Mouse (Mus musculus): ENCODE results near the gene Nfe2l1. TPM values are rescaled to one million over a fixed set of nuclear protein-coding genes. Genes with fewer than 3 reads are reported as not detected.

Gene Nfe2l1
- total and polyA plus RNA-seq, 3 experiments: 37.5 to 66.5 (median 47.0) TPM

- Histone ChIP-seq H3K4me1 (ENCODE audit: control insufficient read depth in 1 of 2, insufficient read depth in 2 of 2, low read length in 2 of 2) (no peaks in the 10 kb centered on the region), H3K4me3 (ENCODE audit: control insufficient read depth in 1 of 2, insufficient read depth in 1 of 2, low read depth in 2 of 2, low read length in 2 of 2) (no peak overlapping the region), H3K27me3 (ENCODE audit: control insufficient read depth in 1 of 2, insufficient read depth in 2 of 2, low read length in 2 of 2) (peaks cover 49 to 50% of the 10 kb centered on the region in 2 experiments), H3K36me3 (ENCODE audit: control insufficient read depth in 1 of 2, insufficient read depth in 2 of 2, low read length in 2 of 2) (no peaks in the 10 kb centered on the region), H3K79me2 (ENCODE audit: control insufficient read depth, insufficient read depth, low read length, poor library complexity) (no peaks in the 10 kb centered on the region), H3K9ac (ENCODE audit: control insufficient read depth, low read depth, low read length, poor library complexity, severe bottlenecking) (no peak overlapping the region), H3K9me3 (replicated peaks; ENCODE audit: insufficient read depth, low read length) (no peaks in the 10 kb centered on the region), H3K27ac (ENCODE audit: control insufficient read depth, low read depth, low read length) (no peak overlapping the region)
- no peak for DNase-seq (ENCODE audit: low read depth, low spot score)
- no peak for TF ChIP-seq SIN3A (IDR thresholded peaks at IDR 0.05; ENCODE audit: low read length)
Measured at GRCm38 (mm10) chr11:96872441-96873379, 42.9 kb upstream of the Nfe2l1 start.

- Histone ChIP-seq H3K27ac (ENCODE audit: control insufficient read depth, low read depth, low read length) (no peak overlapping the region), H3K4me3 (ENCODE audit: control insufficient read depth in 1 of 2, insufficient read depth in 1 of 2, low read depth in 2 of 2, low read length in 2 of 2) (no peak overlapping the region), H3K9ac (ENCODE audit: control insufficient read depth, low read depth, low read length, poor library complexity, severe bottlenecking) (no peak overlapping the region), H3K36me3 (ENCODE audit: control insufficient read depth in 1 of 2, insufficient read depth in 2 of 2, low read length in 2 of 2) (no peaks in the 10 kb centered on the region), H3K79me2 (ENCODE audit: control insufficient read depth, insufficient read depth, low read length, poor library complexity) (no peaks in the 10 kb centered on the region), H3K4me1 (ENCODE audit: control insufficient read depth in 1 of 2, insufficient read depth in 2 of 2, low read length in 2 of 2) (peaks cover 0 to 8% of the 10 kb centered on the region in 2 experiments; a peak in 1 of 4 replicates), H3K27me3 (ENCODE audit: control insufficient read depth in 1 of 2, insufficient read depth in 2 of 2, low read length in 2 of 2) (peaks cover 10% of the 10 kb centered on the region in 2 experiments), H3K9me3 (replicated peaks; ENCODE audit: insufficient read depth, low read length) (no peaks in the 10 kb centered on the region)
- DNase-seq (ENCODE audit: low read depth, low spot score): peak; percentile 83
- TF ChIP-seq POLR2AphosphoS5 (IDR thresholded peaks at IDR 0.05; ENCODE audit: borderline replicate concordance, low read depth, low read length) (no peak), POLR2AphosphoS2 (IDR thresholded peaks at IDR 0.05; ENCODE audit: low read length) (no peak), UBTF (IDR thresholded peaks at IDR 0.05; ENCODE audit: borderline replicate concordance, insufficient read depth, low read depth, low read length) (no peak), E2F4 (IDR thresholded peaks at IDR 0.05; ENCODE audit: borderline replicate concordance, low read depth, low read length) (no peak), TCF12 (IDR thresholded peaks at IDR 0.05; ENCODE audit: low read depth, low read length) (no peak), CTCF (IDR thresholded peaks at IDR 0.05 in 2 of 3, conservative IDR thresholded peaks at IDR 0.05 in 1 of 3; ENCODE audit: control insufficient read depth in 1 of 3, insufficient read depth in 1 of 3, low read depth in 2 of 3, low read length in 3 of 3, poor library complexity in 1 of 3, severe bottlenecking in 1 of 3) (peak; percentile 94 to 97 (median 95)), MEF2A (IDR thresholded peaks at IDR 0.05; ENCODE audit: extremely low read depth, insufficient replicate concordance, low read depth, low read length, poor library complexity, severe bottlenecking) (no peak), USF2 (IDR thresholded peaks at IDR 0.05; ENCODE audit: borderline replicate concordance in 1 of 2, insufficient read depth in 1 of 2, low read depth in 1 of 2, low read length in 2 of 2) (no peak), ZC3H11A (IDR thresholded peaks at IDR 0.05; ENCODE audit: low read depth, low read length) (peak; percentile 93), ZMIZ1 (IDR thresholded peaks at IDR 0.05; ENCODE audit: low read depth, low read length) (no peak), BHLHE40 (IDR thresholded peaks at IDR 0.05; ENCODE audit: borderline replicate concordance, low read depth, low read length) (no peak), CHD1 (IDR thresholded peaks at IDR 0.05; ENCODE audit: low read depth, low read length) (no peak), SIN3A (IDR thresholded peaks at IDR 0.05; ENCODE audit: low read length) (peak; percentile 58), MYC (IDR thresholded peaks at IDR 0.05; ENCODE audit: low read depth, low read length) (no peak), MXI1 (IDR thresholded peaks at IDR 0.05; ENCODE audit: low read depth, low read length) (no peak), EP300 (IDR thresholded peaks at IDR 0.05; ENCODE audit: low read depth in 1 of 2, low read length in 2 of 2) (no peak), MAX (IDR thresholded peaks at IDR 0.05; ENCODE audit: low read length) (no peak), ELF1 (IDR thresholded peaks at IDR 0.05; ENCODE audit: low read depth, low read length) (no peak), POLR2A (IDR thresholded peaks at IDR 0.05; ENCODE audit: control insufficient read depth in 1 of 2, insufficient read depth in 1 of 2, low read depth in 1 of 2, low read length in 2 of 2, poor library complexity in 1 of 2) (no peak), HCFC1 (IDR thresholded peaks at IDR 0.05; ENCODE audit: low read depth, low read length) (0 out of 2 replicates have a peak, but pooled peaks have one; percentile 19), NELFE (IDR thresholded peaks at IDR 0.05; ENCODE audit: low read depth, low read length) (no peak), TBP (IDR thresholded peaks at IDR 0.05; ENCODE audit: low read depth, low read length) (no peak), KAT2A (conservative IDR thresholded peaks at IDR 0.05; ENCODE audit: low read depth, low read length) (no peak), USF1 (IDR thresholded peaks at IDR 0.05; ENCODE audit: low read depth, low read length) (no peak), MYB (IDR thresholded peaks at IDR 0.05; ENCODE audit: low read depth, low read length) (no peak), RAD21 (IDR thresholded peaks at IDR 0.05; ENCODE audit: low read depth, low read length) (peak; percentile 95), MAFK (IDR thresholded peaks at IDR 0.05; ENCODE audit: borderline replicate concordance, low read depth, low read length) (no peak), MAZ (IDR thresholded peaks at IDR 0.05; ENCODE audit: low read depth, low read length) (no peak), SMC3 (IDR thresholded peaks at IDR 0.05; ENCODE audit: low read depth, low read length) (peak; percentile 95), CHD2 (IDR thresholded peaks at IDR 0.05; ENCODE audit: low read length) (no peak)
Measured at GRCm38 (mm10) chr11:96867149-96867548, 37.4 kb upstream of the Nfe2l1 start.

Data from MEL (cell line).